Mouse (Mus musculus) midbrain, postnatal 0 days (tissue): Measurements from ENCODE around the gene Tmf1. TPM values are rescaled to one million over a fixed set of nuclear protein-coding genes. Genes with fewer than 3 reads are reported as not detected.

Experiments
- ATAC-seq: fragments of 200-750 bp; cut with Nextera tagmentation; 2 replicates; pipeline ENCODE4 v1.8.0; 2017; ENCODE audit warnings: moderate number of reproducible peaks, mild to moderate bottlenecking, moderate TSS enrichment, moderate library complexity; ENCODE audit not compliant: low FRiP score
- DNase-seq: peaks from one replicate; pipeline ENCODE4 v3.0.0-alpha.2; 2015; ENCODE audit warnings: low spot score
- H3K27ac ChIP-seq: fragments of 300-500 bp; sonication (generic); 2 replicates; pipeline ENCODE4 v1.5.1; 2014; ENCODE audit warnings: low read depth, mild to moderate bottlenecking, low read length, mixed read lengths
- H3K27me3 ChIP-seq: fragments of 300-500 bp; sonication (generic); 2 replicates; pipeline ENCODE4 v1.6.1; 2014; ENCODE audit warnings: low read length, control low read depth, mixed read lengths; ENCODE audit not compliant: insufficient read depth
- H3K36me3 ChIP-seq: fragments of 300-500 bp; sonication (generic); 2 replicates; pipeline ENCODE4 v1.6.1; 2014; ENCODE audit warnings: low read length, control low read depth, mixed read lengths; ENCODE audit not compliant: insufficient read depth
- H3K4me1 ChIP-seq: fragments of 300-500 bp; sonication (generic); 2 replicates; pipeline ENCODE4 v1.6.1; 2014; ENCODE audit warnings: mild to moderate bottlenecking, control low read depth, antibody characterized with exemption, low read length, mixed read lengths; ENCODE audit not compliant: insufficient read depth
- H3K4me2 ChIP-seq: fragments of 300-500 bp; sonication (generic); 2 replicates; pipeline ENCODE4 v1.6.1; 2014; ENCODE audit warnings: low read depth, mild to moderate bottlenecking, low read length, mixed read lengths; ENCODE audit not compliant: poor library complexity, severe bottlenecking
- H3K4me3 ChIP-seq: fragments of 300-500 bp; sonication (generic); 2 replicates; pipeline ENCODE4 v1.5.1; 2014; ENCODE audit warnings: low read depth, mild to moderate bottlenecking, low read length, moderate library complexity
- H3K9ac ChIP-seq: fragments of 300-500 bp; sonication (generic); replicated peaks from 2 replicates; pipeline ENCODE4 v1.6.1; 2014; ENCODE audit warnings: mild to moderate bottlenecking, low read length, moderate library complexity, mixed read lengths; ENCODE audit not compliant: poor library complexity, severe bottlenecking
- H3K9me3 ChIP-seq: fragments of 300-500 bp; sonication (generic); 2 replicates; pipeline ENCODE4 v1.6.1; 2016; ENCODE audit warnings: low read length, control low read depth
- CTCF ChIP-seq: IDR thresholded peaks from 2 replicates; pipeline ENCODE4 v1.5.1; 2016; ENCODE audit warnings: antibody characterized with exemption, mild to moderate bottlenecking
- WGBS: fragments of 180-500 bp; shearing (Covaris S2); extraction: QIAGEN DNeasy Blood & Tissue Kit; methylation state at CpG from one replicate; pipeline ENCODE4 v1.1.7; 2014; 5-methylcytosine and 5-hydroxymethylcytosine counted together
- polyA plus RNA-seq: library from polyadenylated mRNA; unstranded; fragments of >200 nt; fragmentation: Nextera tagmentation; extraction: Ambion mirVana; gene quantifications from 2 replicates; pipeline ENCODE4 v1.2.1, GENCODE M21; 2015
- total RNA-seq: library from RNA; depleted of rRNA; stranded (reverse); fragments of >200 nt; gene quantifications from 2 replicates; pipeline ENCODE4 v1.2.3, GENCODE M21; 2014

Tmf1 gene
- total and polyA plus RNA-seq, 2 experiments from 2014 or later = 23.4 to 51.4 TPM

GRCm38 (mm10) chr6:97175716-97176115 is 3.2 kb downstream of the Tmf1 start:
- no peaks in the 10 kb centered on the region for H3K9me3 ChIP-seq
- ATAC-seq = no peak
- no peak for TF ChIP-seq CTCF
- no peak overlapping the region for H3K4me2 ChIP-seq
- no peak overlapping the region for H3K27ac ChIP-seq
- 0 out of 2 replicates have a peak, but pooled peaks cover 5% of the 10 kb centered on the region for H3K4me1 ChIP-seq
- no peak overlapping the region for H3K4me3 ChIP-seq
- no peak for DNase-seq
- peaks cover 15% of the 10 kb centered on the region; the same call in 1 of the 2 replicates for H3K36me3 ChIP-seq
- WGBS = 71% methylated on average over 11 of the region's 11 CpGs
- no peak overlapping the region for H3K9ac ChIP-seq
- no peaks in the 10 kb centered on the region for H3K27me3 ChIP-seq

GRCm38 (mm10) chr6:97150156-97150555 is 28.8 kb downstream of the Tmf1 start:
- peak; percentile 54 for TF ChIP-seq CTCF
- ATAC-seq = no peak
- H3K4me3 ChIP-seq = no peak overlapping the region

GRCm38 (mm10) chr6:97149721-97150120 is 29.2 kb downstream of the Tmf1 start:
- no peak overlapping the region for H3K4me2 ChIP-seq
- no peak overlapping the region for H3K4me3 ChIP-seq
- 83% methylated on average over 2 of the region's 2 CpGs for WGBS
- peaks cover 6% of the 10 kb centered on the region; the same call in 1 of the 2 replicates for H3K4me1 ChIP-seq
- H3K36me3 ChIP-seq = no peaks in the 10 kb centered on the region
- H3K9ac ChIP-seq = no peak overlapping the region
- DNase-seq = no peak
- no peak for ATAC-seq
- H3K27ac ChIP-seq = no peak overlapping the region
- TF ChIP-seq CTCF = no peak
- no peaks in the 10 kb centered on the region for H3K9me3 ChIP-seq
- no peaks in the 10 kb centered on the region for H3K27me3 ChIP-seq

More at GRCm38 (mm10) chr6:97150156-97150555, 28.8 kb downstream of the Tmf1 start:
- WGBS = 81% methylated on average over 6 of the region's 6 CpGs
- H3K9ac ChIP-seq = no peak overlapping the region
- no peak overlapping the region for H3K27ac ChIP-seq
- no peak overlapping the region for H3K4me2 ChIP-seq
- H3K4me1 ChIP-seq = peaks cover 6% of the 10 kb centered on the region; the same call in 1 of the 2 replicates
- no peaks in the 10 kb centered on the region for H3K9me3 ChIP-seq
- no peak for DNase-seq
- no peaks in the 10 kb centered on the region for H3K36me3 ChIP-seq
- no peaks in the 10 kb centered on the region for H3K27me3 ChIP-seq

- H3K27ac ChIP-seq = peak within 1 kb of the TSS; percentile 77
- peak; percentile 59 for TF ChIP-seq CTCF
- H3K4me2 ChIP-seq = peak within 1 kb of the TSS; percentile 93
- WGBS = under 1% methylated on average over 51 of the region's 56 CpGs
- peak within 1 kb of the TSS; percentile 49 for H3K4me3 ChIP-seq
- peak; percentile 42 for DNase-seq
- no peaks in the 10 kb centered on the region for H3K9me3 ChIP-seq
- H3K4me1 ChIP-seq = peaks cover 6% of the 10 kb centered on the region; the same call in 1 of the 2 replicates
- no peaks in the 10 kb centered on the region for H3K36me3 ChIP-seq
- no peaks in the 10 kb centered on the region for H3K27me3 ChIP-seq
- peak; percentile 83 for ATAC-seq
- H3K9ac ChIP-seq = peak within 1 kb of the TSS; percentile 87
Observed at GRCm38 (mm10) chr6:97148383-97149251, 30.3 kb downstream of the Tmf1 start, which contains the start of gene Eogt. Gene Eogt, minus strand, starts transcription at chr6:97149182.

GRCm38 (mm10) chr6:97147755-97148382 is 31.1 kb downstream of the Tmf1 start:
- no peaks in the 10 kb centered on the region for H3K36me3 ChIP-seq
- H3K4me3 ChIP-seq = peak overlapping the region; percentile 49
- DNase-seq = peak; percentile 63
- peak; percentile 25; the same call in 1 of the 2 replicates for ATAC-seq
- H3K27ac ChIP-seq = peak overlapping the region; percentile 77
- H3K4me1 ChIP-seq = peaks cover 6% of the 10 kb centered on the region; the same call in 1 of the 2 replicates
- WGBS = 11% methylated on average over 18 of the region's 18 CpGs
- H3K4me2 ChIP-seq = peak overlapping the region; percentile 93
- H3K9ac ChIP-seq = peak overlapping the region; percentile 87
- TF ChIP-seq CTCF = no peak
- no peaks in the 10 kb centered on the region for H3K9me3 ChIP-seq
- no peaks in the 10 kb centered on the region for H3K27me3 ChIP-seq

- H3K4me2 ChIP-seq = no peak overlapping the region
- H3K4me3 ChIP-seq = no peak overlapping the region
- H3K27ac ChIP-seq = no peak overlapping the region
- ATAC-seq (no peak), DNase-seq (no peak)
- no peak overlapping the region for H3K9ac ChIP-seq
- TF ChIP-seq CTCF = no peak
- 88% methylated on average over 7 of the region's 7 CpGs for WGBS
- peaks cover 4% of the 10 kb centered on the region; the same call in 1 of the 2 replicates for H3K36me3 ChIP-seq
- H3K9me3 ChIP-seq = no peaks in the 10 kb centered on the region
- H3K4me1 ChIP-seq = peaks cover 6% of the 10 kb centered on the region; the same call in 1 of the 2 replicates
- H3K27me3 ChIP-seq = no peaks in the 10 kb centered on the region
Observed at GRCm38 (mm10) chr6:97145156-97145555, 33.8 kb downstream of the Tmf1 start.
